Mouse (Mus musculus): ENCODE results near the gene Cd276. TPM values are rescaled to one million over a fixed set of nuclear protein-coding genes. Genes with fewer than 3 reads are reported as not detected.
A peak's percentile ranks its signal among the peaks of the same experiment; 100 is the strongest.

Cd276 gene
- polyA plus RNA-seq, 1 experiment from 2014 or later, result 35.1 TPM

GRCm38 (mm10) chr9:58496470-58497182 lies 58.6 kb downstream of the Cd276 start:
- no peak overlapping the region for H3K9ac ChIP-seq
- H3K9me3 ChIP-seq, result no peaks in the 10 kb centered on the region
- no peak overlapping the region for H3K4me3 ChIP-seq
- H3K4me1 ChIP-seq, result peaks cover 12% of the 10 kb centered on the region
- H3K27ac ChIP-seq, result no peak overlapping the region
- ATAC-seq (replicated peaks), result no peak
- no peak overlapping the region for H3K4me2 ChIP-seq
- H3K36me3 ChIP-seq (replicated peaks), result peaks cover 4% of the 10 kb centered on the region; the same call in 1 of the 2 replicates
- H3K27me3 ChIP-seq (replicated peaks), result no peaks in the 10 kb centered on the region
- 35% methylated on average over 4 of the region's 4 CpGs for WGBS

- Histone ChIP-seq H3K4me3 (no peak overlapping the region), H3K27me3 (replicated peaks) (no peaks in the 10 kb centered on the region), H3K9ac (no peak overlapping the region), H3K4me2 (no peak overlapping the region), H3K9me3 (no peaks in the 10 kb centered on the region), H3K36me3 (replicated peaks) (peaks cover 1% of the 10 kb centered on the region; the same call in 1 of the 2 replicates), H3K27ac (no peak overlapping the region), H3K4me1 (peaks cover 28% of the 10 kb centered on the region)
- WGBS, result 77% methylated on average over 2 of the region's 2 CpGs
- no peak for ATAC-seq (replicated peaks)
These were observed 60.2 kb downstream of the Cd276 start for GRCm38 (mm10) chr9:58495035-58495434.

DNA sequence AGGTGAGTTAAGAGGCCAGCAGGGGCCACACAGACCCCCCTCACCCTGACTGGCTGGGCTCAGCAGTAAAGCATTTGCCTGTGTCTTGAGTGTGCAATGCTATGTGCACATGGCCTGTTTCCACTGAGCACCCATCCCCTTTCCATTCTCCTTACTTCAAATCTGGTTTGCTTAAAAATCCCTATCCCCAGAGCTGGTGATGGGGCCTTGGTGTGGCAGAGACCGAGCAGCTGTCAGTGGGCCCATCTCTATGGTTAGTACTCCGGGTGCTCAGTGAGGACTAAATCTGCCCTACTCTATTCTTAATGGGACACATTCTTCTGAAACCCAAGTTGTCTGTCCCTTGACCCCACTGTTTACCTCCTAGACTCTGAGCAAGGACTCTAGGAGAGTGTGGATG lies 64.8 kb downstream of the Cd276 start:
- Histone ChIP-seq H3K4me3 (peak overlapping the region; percentile 70), H3K36me3 (replicated peaks) (no peaks in the 10 kb centered on the region; the same call in 1 of the 2 replicates), H3K27me3 (replicated peaks) (0 out of 2 replicates have a peak, but pooled peaks cover 4% of the 10 kb centered on the region), H3K4me2 (peak overlapping the region; percentile 90), H3K9ac (peak overlapping the region; percentile 81), H3K9me3 (no peaks in the 10 kb centered on the region), H3K27ac (no peak overlapping the region), H3K4me1 (peaks cover 39% of the 10 kb centered on the region)
- ATAC-seq (replicated peaks), result no peak
- WGBS, result 80% methylated on average over 2 of the region's 2 CpGs

GRCm38 (mm10) chr9:58489865-58490165 lies 65.4 kb downstream of the Cd276 start:
- Histone ChIP-seq H3K27me3 (replicated peaks) (0 out of 2 replicates have a peak, but pooled peaks cover 4% of the 10 kb centered on the region), H3K9me3 (no peaks in the 10 kb centered on the region), H3K36me3 (replicated peaks) (no peaks in the 10 kb centered on the region; the same call in 1 of the 2 replicates), H3K4me2 (peak overlapping the region; percentile 90), H3K4me3 (peak overlapping the region; percentile 70), H3K27ac (peak overlapping the region; percentile 94; the same call in 1 of the 2 replicates), H3K9ac (peak overlapping the region; percentile 81), H3K4me1 (peaks cover 39% of the 10 kb centered on the region)
- WGBS, result 7% methylated on average over 7 of the region's 7 CpGs
- ATAC-seq (replicated peaks), result peak; percentile 32; the same call in 1 of the 2 replicates

DNA sequence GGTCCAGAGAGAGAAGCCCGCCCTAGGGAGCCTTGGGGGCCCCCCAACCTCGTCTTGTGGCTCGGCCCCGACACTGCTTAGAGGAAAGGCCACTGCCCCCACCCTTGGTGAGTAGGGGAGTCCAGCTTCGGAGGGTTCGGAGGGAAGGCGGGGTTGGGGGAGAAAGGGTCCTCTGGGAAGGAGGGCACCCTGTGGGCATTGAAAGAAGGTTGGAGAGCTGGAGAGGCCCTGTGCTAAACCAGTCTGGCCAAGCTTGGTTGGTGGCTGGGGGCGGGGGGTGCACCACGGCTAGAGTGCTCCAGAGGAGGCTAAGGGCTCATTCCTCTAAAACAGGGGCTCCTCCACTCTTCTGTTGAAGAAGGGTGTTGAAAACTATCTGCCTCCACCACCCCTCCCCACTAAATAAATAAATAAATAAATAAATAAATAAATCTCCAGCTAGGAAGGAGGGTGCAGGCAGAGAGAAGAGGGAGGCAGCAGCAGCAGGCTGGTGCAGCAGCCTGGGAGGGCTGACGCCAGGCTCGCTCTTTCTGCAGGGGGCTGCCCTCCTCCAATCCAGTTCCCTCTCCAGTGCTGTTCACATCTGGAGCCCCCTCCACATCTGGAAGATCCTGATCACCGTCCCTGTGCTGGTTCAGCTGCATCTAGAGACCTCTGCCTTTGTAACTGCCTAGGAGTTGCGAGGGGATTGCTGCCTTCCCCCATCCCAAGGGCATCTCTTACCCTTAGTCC lies 65.9 kb downstream of the Cd276 start:
- peaks cover 39% of the 10 kb centered on the region for H3K4me1 ChIP-seq
- ATAC-seq (replicated peaks), result peak; percentile 43
- 1% methylated on average over 13 of the region's 13 CpGs for WGBS

GRCm38 (mm10) chr9:58487851-58488801 lies 67.1 kb downstream of the Cd276 start, which contains the start of gene Insyn1:
Gene Insyn1 (plus strand): TSS chr9:58488603.
- H3K9me3 ChIP-seq, result no peaks in the 10 kb centered on the region
- H3K4me2 ChIP-seq, result peak within 1 kb of the TSS; percentile 90
- H3K9ac ChIP-seq, result peak within 1 kb of the TSS; percentile 81
- peaks cover 39% of the 10 kb centered on the region for H3K4me1 ChIP-seq
- no peaks in the 10 kb centered on the region for H3K36me3 ChIP-seq (replicated peaks)
- H3K27me3 ChIP-seq (replicated peaks), result 0 out of 2 replicates have a peak, but pooled peaks cover 4% of the 10 kb centered on the region
- H3K27ac ChIP-seq, result peak within 1 kb of the TSS; percentile 94
- H3K4me3 ChIP-seq, result peak within 1 kb of the TSS; percentile 70
- WGBS, result under 1% methylated on average over 103 of the region's 104 CpGs
- peak; percentile 74 for ATAC-seq (replicated peaks)

More for the DNA sequence above, 65.9 kb downstream of the Cd276 start:
- Histone ChIP-seq H3K27ac (peak overlapping the region; percentile 94), H3K9me3 (no peaks in the 10 kb centered on the region), H3K4me2 (peak overlapping the region; percentile 90), H3K9ac (peak overlapping the region; percentile 81), H3K4me3 (peak overlapping the region; percentile 70), H3K36me3 (replicated peaks) (no peaks in the 10 kb centered on the region; the same call in 1 of the 2 replicates), H3K27me3 (replicated peaks) (0 out of 2 replicates have a peak, but pooled peaks cover 4% of the 10 kb centered on the region)

DNA sequence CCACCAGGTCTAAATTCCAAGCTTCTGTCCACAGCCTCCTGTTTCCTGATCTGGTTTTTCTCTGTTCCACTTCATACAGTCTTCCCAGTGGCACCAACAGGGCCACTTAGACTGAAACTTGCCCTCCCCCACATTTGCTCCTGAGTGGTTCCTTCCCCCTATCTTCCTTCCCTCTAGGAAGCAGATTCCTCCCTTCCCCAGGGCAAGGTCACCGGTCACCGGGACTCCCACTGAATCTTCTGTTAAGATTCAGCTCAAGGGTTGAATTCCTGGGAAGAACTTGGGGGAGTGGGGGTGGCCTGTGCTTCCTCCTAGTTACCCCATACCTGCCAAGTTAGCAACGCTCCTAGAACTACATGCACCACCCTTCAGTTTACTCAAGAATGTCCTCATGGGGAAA lies 68.2 kb downstream of the Cd276 start:
- no peaks in the 10 kb centered on the region for H3K9me3 ChIP-seq
- H3K4me3 ChIP-seq, result no peak overlapping the region
- no peak for ATAC-seq (replicated peaks)
- no peaks in the 10 kb centered on the region for H3K36me3 ChIP-seq (replicated peaks)
- no peak overlapping the region for H3K27ac ChIP-seq
- peaks cover 37% of the 10 kb centered on the region for H3K4me1 ChIP-seq
- 21% methylated on average over 3 of the region's 3 CpGs for WGBS
- H3K4me2 ChIP-seq, result peak overlapping the region; percentile 90; the same call in 1 of the 2 replicates
- H3K27me3 ChIP-seq (replicated peaks), result 0 out of 2 replicates have a peak, but pooled peaks cover 4% of the 10 kb centered on the region
- H3K9ac ChIP-seq, result no peak overlapping the region

Other genes with a start within 250 kb of the Cd276 start
- gene Loxl1, start 242.3 kb downstream of the Cd276 start, polyA plus RNA-seq (2015; fragmentation: Nextera tagmentation; extraction: Ambion mirVana), result 6.0 and 7.2 TPM in 2 replicates
- not detected in 2 replicates for gene Tbc1d21, start 185.0 kb downstream of the Cd276 start, polyA plus RNA-seq (2015; fragmentation: Nextera tagmentation; extraction: Ambion mirVana)
- 10.9 and 14.2 TPM in 2 replicates for gene Insyn1, start 66.8 kb downstream of the Cd276 start, polyA plus RNA-seq (2015; fragmentation: Nextera tagmentation; extraction: Ambion mirVana)
- 144 and 149 TPM in 2 replicates for gene Nptn, start 26.8 kb upstream of the Cd276 start, polyA plus RNA-seq (2015; fragmentation: Nextera tagmentation; extraction: Ambion mirVana)
- gene Rec114, start 188.5 kb upstream of the Cd276 start, polyA plus RNA-seq (2015; fragmentation: Nextera tagmentation; extraction: Ambion mirVana), result 1.4 and 1.9 TPM in 2 replicates